Mouse (Mus musculus): ENCODE results near the gene H1fx. TPM values are rescaled to one million over a fixed set of nuclear protein-coding genes. Genes with fewer than 3 reads are reported as not detected.
A peak's percentile ranks its signal among the peaks of the same experiment; 100 is the strongest.
"Not testable (repeated sequence)": the region's sequence is repeated elsewhere in the genome, so short reads cannot be mapped to it uniquely, and the experiment has no call there.

The H1fx gene
- 1 to 10 TPM in 1 of 2 experiments, under 1 TPM in 1; 0.99 to 1.6 TPM for total RNA-seq (2021)
- long read RNA-seq, experiment 1: 0 reads
- long read RNA-seq, experiment 2: 0 reads

- Histone ChIP-seq H3K4me3 (peak within 1 kb of the TSS; percentile 79), H3K27ac (peak within 1 kb of the TSS; percentile 24; the same call in 1 of the 2 replicates)
- peak; percentile 79 for DNase-seq
- intact Hi-C loops (cut with DNase I): no loop called here
- no peak; the same call in 1 of the 2 replicates for TF ChIP-seq CTCF (IDR thresholded peaks at IDR 0.05)
Observed at GRCm38 (mm10) chr6:87981547-87982256, at the start of gene H1fx. H1fx (minus strand) TSS chr6:87981637.

- TF ChIP-seq CTCF (IDR thresholded peaks at IDR 0.05): no peak
Observed at GRCm38 (mm10) chr6:88030432-88030831, 49.0 kb upstream of the H1fx start.

GRCm38 (mm10) chr6:88027390-88027789 is 46.0 kb upstream of the H1fx start:
- no peak for TF ChIP-seq CTCF (IDR thresholded peaks at IDR 0.05)
- H3K4me3 ChIP-seq: no peak overlapping the region
- H3K27ac ChIP-seq: peak overlapping the region; percentile 63
- intact Hi-C loops (cut with DNase I): no loop called here
- DNase-seq: no peak

More at GRCm38 (mm10) chr6:88030432-88030831, 49.0 kb upstream of the H1fx start:
- no peak for DNase-seq
- no peak overlapping the region for H3K4me3 ChIP-seq
- H3K27ac ChIP-seq: peak overlapping the region; percentile 6; the same call in 1 of the 2 replicates
- intact Hi-C loops (cut with DNase I): no loop called here

- no peak for TF ChIP-seq CTCF (IDR thresholded peaks at IDR 0.05)
- no peak for DNase-seq
- Histone ChIP-seq H3K4me3 (no peak overlapping the region), H3K27ac (0 out of 2 replicates have a peak overlapping the region, but pooled peaks have one; percentile 24)
- intact Hi-C loops (cut with DNase I): no loop called here
Observed at GRCm38 (mm10) chr6:88023316-88023890, 42.0 kb upstream of the H1fx start.

GRCm38 (mm10) chr6:88019154-88019553 is 37.7 kb upstream of the H1fx start:
- Histone ChIP-seq H3K4me3 (peak overlapping the region; percentile 21), H3K27ac (peak overlapping the region; percentile 91)
- intact Hi-C loops (cut with DNase I): loop anchor here (2.0 kb wide), 1 partner anchor 18 kb away; no protein-coding TSS in a partner anchor
- DNase-seq: no peak
- no peak for TF ChIP-seq CTCF (IDR thresholded peaks at IDR 0.05)

GRCm38 (mm10) chr6:88017821-88018220 is 36.4 kb upstream of the H1fx start:
- TF ChIP-seq CTCF (IDR thresholded peaks at IDR 0.05): no peak
- intact Hi-C loops (cut with DNase I): loop anchor here (2.0 kb wide), 1 partner anchor 19 kb away; no protein-coding TSS in a partner anchor
- H3K27ac ChIP-seq: peak overlapping the region; percentile 91
- peak; percentile 64 for DNase-seq
- H3K4me3 ChIP-seq: peak overlapping the region; percentile 47

GRCm38 (mm10) chr6:88015797-88016196 is 34.4 kb upstream of the H1fx start:
- intact Hi-C loops (cut with DNase I): no loop called here
- no peak for TF ChIP-seq CTCF (IDR thresholded peaks at IDR 0.05)
- H3K27ac ChIP-seq: peak overlapping the region; percentile 91
- no peak for DNase-seq
- no peak overlapping the region for H3K4me3 ChIP-seq

GRCm38 (mm10) chr6:88013456-88013855 is 32.0 kb upstream of the H1fx start:
- no peak for DNase-seq
- Histone ChIP-seq H3K4me3 (no peak overlapping the region), H3K27ac (peak overlapping the region; percentile 58)
- no peak for TF ChIP-seq CTCF (IDR thresholded peaks at IDR 0.05)
- intact Hi-C loops (cut with DNase I): loop anchor here (2.0 kb wide), 1 partner anchor 63 kb away; no protein-coding TSS in a partner anchor

- no peak for DNase-seq
- no peak overlapping the region; the same call in 1 of the 2 replicates for H3K27ac ChIP-seq
- TF ChIP-seq CTCF (IDR thresholded peaks at IDR 0.05): no peak
- no peak overlapping the region for H3K4me3 ChIP-seq
- intact Hi-C loops (cut with DNase I): loop anchor here (2.0 kb wide), 1 partner anchor 64 kb away; no protein-coding TSS in a partner anchor
Observed at GRCm38 (mm10) chr6:88012601-88013000, 31.2 kb upstream of the H1fx start.

- peak; percentile 68 for TF ChIP-seq CTCF (IDR thresholded peaks at IDR 0.05)
Observed at GRCm38 (mm10) chr6:88011106-88011505, 29.7 kb upstream of the H1fx start.

GRCm38 (mm10) chr6:88009209-88009608 is 27.8 kb upstream of the H1fx start:
- no peak for DNase-seq
- no peak for TF ChIP-seq CTCF (IDR thresholded peaks at IDR 0.05)
- Histone ChIP-seq H3K4me3 (no peak overlapping the region), H3K27ac (no peak overlapping the region)
- intact Hi-C loops (cut with DNase I): no loop called here

More at GRCm38 (mm10) chr6:88011106-88011505, 29.7 kb upstream of the H1fx start:
- H3K4me3 ChIP-seq; H3K27ac ChIP-seq; intact Hi-C loops (cut with DNase I); DNase-seq: not testable (repeated sequence)

- H3K27ac ChIP-seq; DNase-seq; intact Hi-C loops (cut with DNase I); H3K4me3 ChIP-seq: not testable (repeated sequence)
Observed at GRCm38 (mm10) chr6:88004773-88005172, 23.3 kb upstream of the H1fx start.

GRCm38 (mm10) chr6:88003439-88003838 is 22.0 kb upstream of the H1fx start:
- Histone ChIP-seq H3K27ac (no peak overlapping the region), H3K4me3 (no peak overlapping the region)
- intact Hi-C loops (cut with DNase I): no loop called here
- no peak for TF ChIP-seq CTCF (IDR thresholded peaks at IDR 0.05)
- no peak for DNase-seq
